Mouse (Mus musculus): ENCODE measurements around the gene Dgkh. TPM values are rescaled to one million over a fixed set of nuclear protein-coding genes. Genes with fewer than 3 reads are reported as not detected.

The Dgkh gene
- polyA plus RNA-seq, 1 experiment from 2014 or later: 0.94 TPM

DNA sequence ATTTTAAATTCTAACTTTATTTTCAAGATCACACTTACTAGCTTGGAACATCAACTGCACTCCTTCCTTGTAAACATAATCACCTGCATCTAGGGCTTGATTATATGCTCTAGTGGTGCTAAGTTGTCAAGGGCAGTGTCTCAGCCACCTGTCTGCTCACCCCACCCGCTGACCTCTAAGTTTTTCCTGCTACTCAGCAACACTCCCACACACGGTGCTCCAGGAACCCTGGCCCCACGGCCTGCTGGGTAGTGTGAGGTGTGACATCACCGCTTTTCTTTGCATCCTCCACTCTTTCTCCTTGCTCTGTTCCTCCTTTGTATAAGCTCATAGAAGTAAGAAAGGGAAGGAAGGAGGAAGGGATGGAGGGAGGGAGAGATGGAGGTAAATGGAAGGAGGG lies 21.9 kb downstream of the Dgkh start:
- H3K9ac ChIP-seq (ENCODE audit: low read depth, low read length): no peak overlapping the region
- no peak for ATAC-seq
- H3K4me1 ChIP-seq (replicated peaks; ENCODE audit: control insufficient read depth, insufficient read depth, low read length): no peaks in the 10 kb centered on the region
- no peak overlapping the region for H3K4me2 ChIP-seq (replicated peaks; ENCODE audit: low read depth)
- H3K4me3 ChIP-seq (ENCODE audit: low read depth, low read length): no peak overlapping the region
- no peaks in the 10 kb centered on the region for H3K9me3 ChIP-seq (ENCODE audit: control insufficient read depth)
- H3K36me3 ChIP-seq (ENCODE audit: control insufficient read depth, insufficient read depth): no peaks in the 10 kb centered on the region
- H3K27ac ChIP-seq (ENCODE audit: low read depth, low read length): no peak overlapping the region
- H3K27me3 ChIP-seq (replicated peaks; ENCODE audit: control insufficient read depth, insufficient read depth, low read length): no peaks in the 10 kb centered on the region
- TF ChIP-seq CTCF (IDR thresholded peaks at IDR 0.05; ENCODE audit: low read depth): no peak
- 67% methylated on average over 4 of the region's 4 CpGs for WGBS

GRCm38 (mm10) chr14:78705616-78706015 lies 27.0 kb downstream of the Dgkh start:
- Histone ChIP-seq H3K4me1 (replicated peaks; ENCODE audit: control insufficient read depth, insufficient read depth, low read length) (no peaks in the 10 kb centered on the region), H3K9ac (ENCODE audit: low read depth, low read length) (no peak overlapping the region), H3K36me3 (ENCODE audit: control insufficient read depth, insufficient read depth) (no peaks in the 10 kb centered on the region), H3K4me3 (ENCODE audit: low read depth, low read length) (no peak overlapping the region), H3K27me3 (replicated peaks; ENCODE audit: control insufficient read depth, insufficient read depth, low read length) (no peaks in the 10 kb centered on the region), H3K4me2 (replicated peaks; ENCODE audit: low read depth) (no peak overlapping the region), H3K9me3 (ENCODE audit: control insufficient read depth) (no peaks in the 10 kb centered on the region), H3K27ac (ENCODE audit: low read depth, low read length) (no peak overlapping the region)
- WGBS: 88% methylated on average over 3 of the region's 3 CpGs
- TF ChIP-seq CTCF (IDR thresholded peaks at IDR 0.05; ENCODE audit: low read depth): no peak
- ATAC-seq: no peak

- Histone ChIP-seq H3K4me2 (replicated peaks; ENCODE audit: low read depth) (no peak overlapping the region), H3K4me3 (ENCODE audit: low read depth, low read length) (no peak overlapping the region), H3K9me3 (ENCODE audit: control insufficient read depth) (no peaks in the 10 kb centered on the region), H3K4me1 (replicated peaks; ENCODE audit: control insufficient read depth, insufficient read depth, low read length) (0 out of 2 replicates have a peak, but pooled peaks cover 3% of the 10 kb centered on the region), H3K36me3 (ENCODE audit: control insufficient read depth, insufficient read depth) (no peaks in the 10 kb centered on the region), H3K27ac (ENCODE audit: low read depth, low read length) (no peak overlapping the region), H3K9ac (ENCODE audit: low read depth, low read length) (no peak overlapping the region), H3K27me3 (replicated peaks; ENCODE audit: control insufficient read depth, insufficient read depth, low read length) (no peaks in the 10 kb centered on the region)
- no peak for ATAC-seq
- no peak for TF ChIP-seq CTCF (IDR thresholded peaks at IDR 0.05; ENCODE audit: low read depth)
- 82% methylated on average over 4 of the region's 4 CpGs for WGBS
Observed at GRCm38 (mm10) chr14:78703989-78704388, 28.6 kb downstream of the Dgkh start.

DNA sequence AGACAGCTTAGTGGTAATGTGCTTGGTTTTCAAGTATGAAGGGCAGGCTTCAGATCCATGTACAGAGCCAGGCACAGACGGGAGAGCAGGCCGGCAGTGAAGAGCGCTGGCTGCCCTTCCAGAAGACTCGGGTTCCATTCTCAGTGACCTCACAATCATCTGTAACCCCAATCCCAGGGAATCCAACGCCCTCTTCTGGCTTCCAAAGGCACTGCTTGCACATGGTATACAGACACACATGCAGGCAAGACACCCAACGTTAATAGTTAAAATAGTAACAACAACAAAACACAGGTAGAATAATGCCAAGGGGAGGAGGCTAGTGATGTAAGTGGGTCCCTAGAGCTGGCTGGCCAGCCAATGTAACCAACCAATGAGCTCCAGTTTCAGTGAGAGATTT lies 29.2 kb downstream of the Dgkh start:
- Histone ChIP-seq H3K36me3 (ENCODE audit: control insufficient read depth, insufficient read depth) (no peaks in the 10 kb centered on the region), H3K9me3 (ENCODE audit: control insufficient read depth) (no peaks in the 10 kb centered on the region), H3K4me2 (replicated peaks; ENCODE audit: low read depth) (no peak overlapping the region), H3K4me3 (ENCODE audit: low read depth, low read length) (no peak overlapping the region), H3K9ac (ENCODE audit: low read depth, low read length) (no peak overlapping the region), H3K4me1 (replicated peaks; ENCODE audit: control insufficient read depth, insufficient read depth, low read length) (0 out of 2 replicates have a peak, but pooled peaks cover 5% of the 10 kb centered on the region), H3K27me3 (replicated peaks; ENCODE audit: control insufficient read depth, insufficient read depth, low read length) (no peaks in the 10 kb centered on the region), H3K27ac (ENCODE audit: low read depth, low read length) (no peak overlapping the region)
- 82% methylated on average over 6 of the region's 6 CpGs for WGBS
- no peak for TF ChIP-seq CTCF (IDR thresholded peaks at IDR 0.05; ENCODE audit: low read depth)
- no peak for ATAC-seq

DNA sequence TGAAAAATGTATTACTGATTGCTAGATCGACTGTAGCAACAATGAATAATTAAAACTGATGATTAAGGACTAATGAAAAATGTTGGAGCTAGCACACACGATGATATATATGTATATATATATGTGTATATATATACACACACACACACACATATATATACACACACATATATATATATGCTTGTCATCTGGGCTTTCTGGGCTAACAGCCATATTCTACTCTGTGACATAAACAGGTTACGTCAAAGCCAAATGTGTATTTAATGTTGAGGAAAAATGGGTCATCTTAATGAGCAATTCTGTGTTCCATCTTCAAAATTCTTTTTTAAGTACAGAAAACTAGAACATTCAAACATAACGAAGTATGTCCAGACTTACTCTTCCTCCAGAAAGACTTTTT lies 30.5 kb downstream of the Dgkh start:
- no peak overlapping the region for H3K9ac ChIP-seq (ENCODE audit: low read depth, low read length)
- ATAC-seq: no peak
- H3K36me3 ChIP-seq (ENCODE audit: control insufficient read depth, insufficient read depth): no peaks in the 10 kb centered on the region
- no peak overlapping the region for H3K27ac ChIP-seq (ENCODE audit: low read depth, low read length)
- WGBS: 67% methylated on average over 4 of the region's 4 CpGs
- TF ChIP-seq CTCF (IDR thresholded peaks at IDR 0.05; ENCODE audit: low read depth): no peak
- H3K4me3 ChIP-seq (ENCODE audit: low read depth, low read length): no peak overlapping the region
- H3K9me3 ChIP-seq (ENCODE audit: control insufficient read depth): no peaks in the 10 kb centered on the region
- H3K27me3 ChIP-seq (replicated peaks; ENCODE audit: control insufficient read depth, insufficient read depth, low read length): no peaks in the 10 kb centered on the region
- H3K4me2 ChIP-seq (replicated peaks; ENCODE audit: low read depth): no peak overlapping the region
- 0 out of 2 replicates have a peak, but pooled peaks cover 5% of the 10 kb centered on the region for H3K4me1 ChIP-seq (replicated peaks; ENCODE audit: control insufficient read depth, insufficient read depth, low read length)

GRCm38 (mm10) chr14:78701501-78701900 lies 31.1 kb downstream of the Dgkh start:
- no peaks in the 10 kb centered on the region for H3K9me3 ChIP-seq (ENCODE audit: control insufficient read depth)
- ATAC-seq: no peak
- no peak overlapping the region for H3K4me3 ChIP-seq (ENCODE audit: low read depth, low read length)
- H3K36me3 ChIP-seq (ENCODE audit: control insufficient read depth, insufficient read depth): no peaks in the 10 kb centered on the region
- TF ChIP-seq CTCF (IDR thresholded peaks at IDR 0.05; ENCODE audit: low read depth): no peak
- no peak overlapping the region for H3K27ac ChIP-seq (ENCODE audit: low read depth, low read length)
- 0 out of 2 replicates have a peak, but pooled peaks cover 5% of the 10 kb centered on the region for H3K4me1 ChIP-seq (replicated peaks; ENCODE audit: control insufficient read depth, insufficient read depth, low read length)
- no peak overlapping the region for H3K9ac ChIP-seq (ENCODE audit: low read depth, low read length)
- WGBS: 53% methylated on average over 8 of the region's 8 CpGs
- H3K27me3 ChIP-seq (replicated peaks; ENCODE audit: control insufficient read depth, insufficient read depth, low read length): no peaks in the 10 kb centered on the region
- no peak overlapping the region for H3K4me2 ChIP-seq (replicated peaks; ENCODE audit: low read depth)

GRCm38 (mm10) chr14:78701087-78701486 lies 31.5 kb downstream of the Dgkh start:
- H3K27ac ChIP-seq (ENCODE audit: low read depth, low read length): no peak overlapping the region
- no peak overlapping the region for H3K4me2 ChIP-seq (replicated peaks; ENCODE audit: low read depth)
- ATAC-seq: no peak
- H3K9me3 ChIP-seq (ENCODE audit: control insufficient read depth): no peaks in the 10 kb centered on the region
- H3K36me3 ChIP-seq (ENCODE audit: control insufficient read depth, insufficient read depth): no peaks in the 10 kb centered on the region
- TF ChIP-seq CTCF (IDR thresholded peaks at IDR 0.05; ENCODE audit: low read depth): no peak
- no peaks in the 10 kb centered on the region for H3K27me3 ChIP-seq (replicated peaks; ENCODE audit: control insufficient read depth, insufficient read depth, low read length)
- 0 out of 2 replicates have a peak, but pooled peaks cover 5% of the 10 kb centered on the region for H3K4me1 ChIP-seq (replicated peaks; ENCODE audit: control insufficient read depth, insufficient read depth, low read length)
- no peak overlapping the region for H3K9ac ChIP-seq (ENCODE audit: low read depth, low read length)
- no peak overlapping the region for H3K4me3 ChIP-seq (ENCODE audit: low read depth, low read length)
- 60% methylated on average over 9 of the region's 9 CpGs for WGBS
